Mouse (Mus musculus) neutrophil, adult 5-6 weeks (primary cell): Measurements from ENCODE around the gene Rwdd3. TPM values are rescaled to one million over a fixed set of nuclear protein-coding genes. Genes with fewer than 3 reads are reported as not detected.

Experiments used
- total RNA-seq: library from RNA; stranded (forward); fragments of 200-1000 nt; gene quantifications from 2 replicates; pipeline ENCODE4 v1.2.3, GENCODE M21; 2017

The Rwdd3 gene
- total RNA-seq, 1 experiment from 2014 or later, result 6.5 TPM

Other genes with a start within 250 kb of the Rwdd3 start
- gene Tmem56, start 111.4 kb upstream of the Rwdd3 start, total RNA-seq, result 1.4 TPM in 1 of 2 replicates, not detected in the other
- 3.6 and 4.8 TPM in 2 replicates for gene Alg14, start 120.1 kb upstream of the Rwdd3 start, total RNA-seq